Mouse (Mus musculus) thymus, postnatal 36 days (tissue): ENCODE measurements at regions not wholly inside any gene's neighbourhood (a gene's known extent, or its start where the extent isn't known, plus 50 kb on each side); places are given as distances from the start of the nearest gene placed in this dataset.
"Not testable (repeated sequence)": the region's sequence is repeated elsewhere in the genome, so short reads cannot be mapped to it uniquely, and the experiment has no call there.

ENCODE experiments used
- DNase-seq, 2 experiments: peaks; one replicate each; pipeline ENCODE4 v3.0.0; 2022; ENCODE audit warnings: mixed read lengths in 2 of 2

DNA sequence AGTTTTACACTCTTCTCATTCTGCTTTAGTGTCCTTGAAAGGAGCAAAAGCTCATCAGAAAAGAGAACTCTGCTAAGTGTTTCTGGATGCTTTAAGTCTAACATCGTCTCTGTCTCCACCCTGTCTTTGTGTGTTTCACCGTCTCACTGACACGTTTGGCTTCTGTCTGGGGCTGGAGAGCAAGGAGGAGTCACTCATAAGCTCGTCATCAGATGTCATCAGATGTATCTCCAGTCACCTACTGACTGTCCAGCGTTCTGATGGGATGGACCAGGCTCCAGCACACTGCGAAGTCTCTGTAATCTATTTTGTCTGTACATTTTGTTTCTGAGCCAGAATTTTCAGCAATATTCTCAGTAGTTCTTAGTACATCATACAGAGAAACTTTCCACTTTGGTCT is 283.4 kb upstream of the Arglu1 start:
- no peak for DNase-seq

DNA sequence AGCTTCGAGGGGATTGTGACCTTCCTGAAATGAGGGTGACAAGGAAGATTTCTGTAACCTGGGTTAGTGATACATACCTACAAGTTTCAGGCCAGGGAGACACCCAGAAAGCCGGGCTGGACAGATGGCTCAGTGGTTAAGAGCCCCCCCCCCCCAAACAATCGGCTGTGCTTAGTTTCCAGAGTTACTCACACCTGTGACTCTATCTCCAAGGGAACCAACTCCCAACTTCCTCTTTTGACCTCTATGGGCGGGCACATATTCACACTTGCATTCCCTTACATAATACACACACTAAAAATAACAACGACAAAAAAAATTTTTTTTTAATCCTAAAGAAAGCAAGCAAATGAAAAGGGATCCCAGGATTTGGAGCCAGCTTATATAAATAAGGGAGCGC is 283.0 kb upstream of the Arglu1 start:
- DNase-seq, result no peak

DNA sequence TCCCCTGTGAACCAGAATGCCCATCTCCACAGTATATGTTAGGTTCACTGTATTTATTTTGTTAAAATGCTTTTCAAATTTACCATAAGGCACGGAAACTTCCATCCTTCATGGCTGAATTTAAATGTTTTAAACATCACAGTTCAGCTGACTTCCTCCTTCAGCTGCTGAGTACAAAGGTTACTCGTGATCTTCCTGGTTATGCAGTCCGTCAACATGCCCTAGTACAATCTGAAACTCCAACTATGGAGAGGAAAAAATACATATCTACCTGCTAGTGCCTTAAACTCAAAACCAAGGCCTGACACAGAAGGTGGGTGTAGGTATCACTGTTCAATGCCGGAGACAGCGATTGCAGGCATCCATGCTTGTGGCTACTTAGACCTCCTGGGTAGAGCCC is 280.5 kb upstream of the Arglu1 start:
- no peak for DNase-seq

DNA sequence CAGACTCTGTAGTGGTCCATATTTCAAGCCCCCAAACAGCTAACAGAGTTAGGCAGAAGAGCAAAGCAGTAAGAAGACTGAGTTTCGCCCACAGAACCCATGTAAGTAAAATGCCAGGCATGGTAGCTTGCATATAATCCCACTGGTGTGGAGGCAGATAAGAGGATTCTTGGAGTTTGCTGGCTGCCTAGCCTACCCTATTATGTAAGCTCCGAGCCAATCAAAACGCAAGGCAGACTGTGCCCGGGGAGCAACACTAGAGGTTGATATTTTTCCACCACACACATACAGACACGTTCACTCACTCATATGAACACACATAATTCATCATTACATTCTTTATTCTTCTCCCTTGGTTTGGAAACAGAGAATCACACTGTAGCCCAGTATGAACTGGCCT is 280.0 kb upstream of the Arglu1 start:
- DNase-seq, result no peak

DNA sequence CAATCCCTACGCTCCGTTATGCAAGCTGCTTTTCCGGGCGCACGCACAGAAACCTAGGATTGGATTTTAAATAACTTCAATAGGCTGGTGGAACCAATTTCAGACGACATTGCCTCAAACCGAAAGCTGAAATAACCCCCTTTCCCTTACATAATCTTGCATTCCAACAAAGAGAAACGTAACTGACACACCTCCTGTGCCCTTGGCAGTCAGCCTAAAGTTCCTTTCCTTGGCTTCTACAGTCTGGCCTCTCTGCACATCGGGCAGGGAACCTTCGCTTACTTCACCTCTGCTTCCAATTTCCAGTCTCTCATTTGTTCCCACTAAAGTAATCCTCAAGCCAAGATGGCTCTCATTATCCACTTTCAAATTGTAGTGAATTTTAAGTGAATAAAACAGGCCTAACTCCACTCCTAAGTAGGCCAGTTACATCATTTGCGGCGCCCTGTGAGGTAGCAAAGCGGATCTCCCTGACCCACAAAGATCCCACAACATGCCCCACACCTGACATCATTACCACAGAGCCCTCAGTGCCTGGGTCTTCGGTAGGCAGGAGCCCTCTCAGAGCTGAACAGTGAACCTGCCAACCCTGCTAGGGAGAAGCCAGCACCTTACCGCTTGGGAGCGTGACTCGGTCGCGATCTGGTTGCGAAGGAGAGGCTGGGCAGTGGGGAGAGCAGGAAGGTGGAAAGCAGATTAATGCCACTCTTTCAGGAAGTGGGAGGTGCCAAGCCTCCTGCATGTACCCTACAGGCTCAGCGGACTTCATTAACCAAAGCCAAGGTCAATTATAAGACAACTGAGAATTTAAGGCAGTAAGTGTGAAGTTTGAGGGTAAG is 279.0 kb upstream of the Arglu1 start:
- DNase-seq, result peak; percentile 13 to 33

DNA sequence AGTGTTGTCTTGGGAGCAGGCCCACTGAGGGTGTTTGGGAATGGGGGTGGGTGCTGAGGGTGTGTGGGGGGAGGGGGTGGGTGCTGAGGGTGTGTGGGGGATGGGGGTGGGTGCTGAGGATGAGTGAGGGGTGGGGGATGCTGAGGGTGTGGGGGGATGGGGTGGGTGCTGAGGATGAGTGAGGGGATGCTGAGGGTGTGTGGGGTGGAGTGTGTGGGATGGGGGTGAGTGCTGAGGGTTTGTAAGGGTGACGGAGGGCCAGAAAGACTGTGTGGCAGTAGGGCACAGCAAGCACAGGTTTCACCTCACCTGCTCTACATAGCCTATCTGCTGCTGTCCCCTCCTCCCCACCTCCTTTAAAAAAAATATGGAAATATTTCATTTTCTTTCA is 276.3 kb upstream of the Arglu1 start:
- DNase-seq, result no peak

DNA sequence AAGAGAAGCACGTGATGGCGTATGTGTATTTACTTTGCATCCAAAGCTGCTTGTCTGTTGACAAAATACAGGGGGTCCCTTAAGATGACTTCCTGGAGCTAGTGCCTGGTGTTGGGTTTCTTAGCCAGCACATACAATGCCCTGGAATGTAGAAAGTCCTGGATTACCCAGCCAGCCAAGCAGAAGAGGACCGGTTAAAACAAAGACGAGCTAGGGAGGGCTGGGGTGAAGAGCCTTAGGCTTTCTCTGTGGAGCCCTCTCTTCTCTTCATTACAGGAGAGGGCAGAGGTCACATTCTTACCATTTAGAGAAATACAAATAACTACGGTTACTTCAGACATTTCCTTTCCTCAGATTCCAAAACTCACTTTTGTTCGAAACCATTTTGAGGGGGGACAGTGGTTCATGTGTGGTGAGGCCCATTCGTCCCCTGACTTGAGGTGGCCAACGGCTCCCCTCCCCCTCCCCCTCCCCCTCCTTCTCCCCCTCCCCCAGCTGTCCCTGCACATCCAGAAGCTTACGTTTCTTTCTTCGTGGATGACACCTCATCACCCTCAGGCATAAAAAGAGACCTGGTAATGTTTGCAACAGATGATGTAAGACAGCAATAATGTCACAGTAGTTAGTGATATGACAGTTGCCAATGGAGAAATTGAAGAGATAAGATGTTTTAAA is 275.8 kb upstream of the Arglu1 start:
- DNase-seq, result no peak

DNA sequence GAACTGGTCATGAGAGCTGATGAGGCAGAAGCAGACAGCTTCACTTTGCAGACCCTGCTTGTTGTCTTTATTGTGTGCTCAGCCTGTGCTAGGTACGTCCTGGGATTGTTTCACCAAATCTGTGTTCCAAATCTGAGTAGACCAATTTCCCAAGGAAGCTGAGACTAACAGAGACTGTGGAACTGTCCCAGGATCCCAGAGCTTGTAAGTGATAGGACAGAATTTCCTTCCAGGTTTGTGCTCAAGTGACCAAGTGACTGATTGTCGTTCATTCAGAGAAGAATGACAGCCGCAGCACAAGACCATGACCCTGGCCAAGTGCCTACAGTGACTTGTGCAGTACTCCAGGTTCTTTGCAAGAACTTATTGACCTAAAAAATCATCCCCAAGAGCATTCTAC is 269.9 kb upstream of the Arglu1 start:
- no peak for DNase-seq

DNA sequence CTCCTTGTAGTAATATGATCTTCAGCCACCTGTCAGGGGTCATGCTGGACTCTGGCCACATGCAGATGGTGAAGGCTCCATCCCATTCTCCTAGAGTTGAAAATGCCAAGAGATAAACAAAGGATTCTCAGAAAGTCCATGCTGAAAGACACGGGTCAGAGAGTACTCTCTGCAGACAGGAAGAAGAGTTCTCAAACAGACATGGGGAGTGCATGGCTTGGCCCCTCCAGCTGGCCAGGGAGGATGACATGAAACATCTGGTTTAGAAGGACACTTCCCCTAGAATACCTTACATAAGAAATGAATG is 269.4 kb upstream of the Arglu1 start:
- no peak for DNase-seq

DNA sequence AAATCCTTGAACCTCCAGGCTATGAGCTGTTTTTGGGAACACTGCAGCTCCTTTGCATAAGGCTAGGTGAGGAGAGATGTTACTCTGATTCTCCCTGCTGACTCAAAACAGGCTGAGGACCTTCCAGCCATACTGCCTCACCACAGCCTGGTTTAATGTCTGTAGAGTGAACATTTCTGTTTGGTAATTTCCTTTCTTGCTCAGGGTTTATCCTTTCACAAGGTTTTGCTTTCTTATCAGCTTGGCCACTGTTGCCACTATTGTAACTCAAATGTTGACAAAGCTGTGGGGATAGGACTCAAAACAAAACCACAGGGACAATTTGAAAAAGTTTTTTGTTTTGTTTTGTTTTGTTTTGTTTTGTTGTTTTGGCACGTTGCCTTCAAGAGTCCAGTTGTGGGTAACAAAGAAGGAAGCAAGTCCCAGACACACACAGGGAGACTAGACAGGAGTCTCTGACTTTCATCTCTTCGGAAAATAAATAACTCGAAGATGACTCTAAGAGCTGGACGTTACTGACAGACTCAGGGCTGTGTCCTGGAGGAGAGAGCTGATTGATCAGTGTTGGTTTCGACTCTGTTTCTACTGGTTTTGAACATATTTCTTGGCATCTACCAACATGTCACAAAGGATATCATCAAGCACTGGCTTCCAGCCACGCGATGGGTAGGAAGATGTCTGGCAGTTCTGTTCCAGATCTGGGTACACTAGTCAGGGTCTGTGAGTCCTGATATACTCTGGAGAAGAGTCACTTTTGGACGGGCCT is 268.9 kb upstream of the Arglu1 start:
- no peak for DNase-seq

DNA sequence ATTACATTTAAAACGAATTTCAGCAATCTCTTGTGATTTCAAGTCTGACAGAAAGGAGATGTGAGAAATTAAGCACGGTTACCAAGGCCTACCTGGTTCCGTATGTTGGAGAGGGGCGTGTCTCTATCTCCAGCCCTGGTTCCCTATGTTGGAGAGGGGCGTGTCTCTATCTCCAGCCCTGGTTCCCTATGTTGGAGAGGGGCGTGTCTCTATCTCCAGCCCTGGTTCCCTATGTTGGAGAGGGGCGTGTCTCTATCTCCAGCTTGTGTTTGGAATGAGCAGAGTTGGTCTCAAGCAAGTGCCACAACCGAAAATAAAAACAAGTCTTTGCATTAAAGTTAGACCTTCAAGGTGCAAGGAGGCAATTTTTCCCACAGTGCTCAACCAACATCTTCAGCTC is 267.8 kb upstream of the Arglu1 start:
- DNase-seq, result not testable (repeated sequence)

DNA sequence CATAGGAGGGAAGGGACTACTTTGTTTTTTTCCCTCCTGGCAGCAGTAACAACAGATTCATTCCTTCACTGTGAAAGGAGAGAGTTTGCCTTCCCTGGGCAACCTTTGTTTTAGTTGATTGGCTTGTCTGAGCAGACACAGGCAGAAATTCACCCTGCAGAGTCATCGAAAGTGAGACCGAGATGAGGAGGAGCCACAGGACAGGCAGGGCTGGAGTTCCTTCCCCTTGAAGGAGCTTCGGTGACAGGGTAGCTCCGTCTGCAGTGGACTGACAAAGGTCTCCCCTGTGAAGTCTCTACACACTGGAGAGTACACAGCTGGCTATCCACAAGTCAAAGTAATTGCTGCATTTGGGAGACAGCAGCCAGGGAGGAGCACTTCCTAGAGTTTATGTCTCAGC is 261.9 kb upstream of the Arglu1 start:
- no peak for DNase-seq

DNA sequence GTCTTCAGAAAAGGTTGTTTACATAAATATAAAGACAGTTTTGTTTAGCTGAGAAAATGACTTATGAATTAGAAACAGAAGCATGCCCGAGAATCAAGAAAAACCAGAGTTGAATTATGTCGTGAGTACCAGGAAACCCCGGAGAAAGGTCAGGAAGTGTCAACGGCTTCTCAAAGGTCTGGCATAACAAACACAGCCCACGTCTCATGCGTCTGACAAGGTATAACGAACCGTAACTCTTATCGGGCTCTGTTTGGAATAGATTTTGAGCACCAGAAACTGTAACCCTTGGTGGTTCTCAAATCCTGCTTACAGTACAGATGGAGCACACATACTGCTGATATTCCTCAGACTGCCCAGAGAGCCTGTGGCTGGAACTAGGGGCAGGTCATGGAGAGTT is 260.9 kb upstream of the Arglu1 start:
- DNase-seq, result no peak

DNA sequence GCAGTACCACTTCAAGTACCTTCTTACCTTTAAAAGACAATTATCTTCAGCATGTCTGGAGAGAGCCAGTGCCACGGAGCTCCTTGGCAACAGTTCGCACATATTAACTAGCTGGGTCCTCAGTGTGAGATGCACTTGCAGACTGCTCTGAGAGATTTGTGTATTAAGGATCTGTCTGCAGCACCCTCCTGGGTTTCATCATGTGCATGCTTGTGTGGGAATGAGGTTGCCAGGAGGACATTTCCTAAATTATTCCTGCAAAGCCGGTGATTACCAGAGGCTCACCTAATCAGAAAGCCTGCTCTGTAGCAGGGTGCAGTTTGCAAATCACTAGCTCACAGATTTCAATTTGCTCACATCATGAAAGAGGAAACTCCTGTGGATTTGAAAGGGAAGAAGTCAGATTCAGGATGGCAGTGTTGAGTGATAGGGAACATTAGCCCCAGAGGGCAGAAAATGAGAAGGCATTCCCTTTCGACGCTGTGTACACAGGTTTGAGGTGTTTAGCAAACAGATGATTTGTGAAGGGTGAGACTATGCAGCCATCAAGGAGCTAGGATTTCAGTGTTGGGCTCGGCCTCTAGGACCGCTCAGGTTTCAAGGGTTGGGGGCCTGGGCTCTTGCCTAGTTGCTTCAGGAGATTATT is 257.3 kb upstream of the Arglu1 start:
- DNase-seq, result no peak

DNA sequence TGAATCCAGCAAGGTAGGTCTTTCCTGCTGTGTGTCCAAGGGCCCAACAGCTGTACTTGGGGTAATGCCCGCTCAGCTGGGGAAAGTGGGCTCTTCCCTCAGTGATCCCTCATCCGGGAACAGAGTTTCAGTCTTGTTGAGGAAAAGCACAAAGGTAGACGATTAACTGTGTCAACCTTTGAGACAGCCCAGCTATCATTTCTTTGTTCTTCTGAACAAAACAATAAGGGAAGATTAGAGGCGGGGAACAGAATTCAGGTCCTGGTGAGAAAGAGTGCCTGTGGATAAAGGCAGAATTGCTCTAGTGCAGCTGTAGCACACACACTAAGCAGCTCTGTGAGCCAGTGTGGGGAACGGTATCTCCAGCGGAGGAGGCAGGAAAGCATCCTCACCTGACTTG is 252.7 kb upstream of the Arglu1 start:
- DNase-seq, result no peak

DNA sequence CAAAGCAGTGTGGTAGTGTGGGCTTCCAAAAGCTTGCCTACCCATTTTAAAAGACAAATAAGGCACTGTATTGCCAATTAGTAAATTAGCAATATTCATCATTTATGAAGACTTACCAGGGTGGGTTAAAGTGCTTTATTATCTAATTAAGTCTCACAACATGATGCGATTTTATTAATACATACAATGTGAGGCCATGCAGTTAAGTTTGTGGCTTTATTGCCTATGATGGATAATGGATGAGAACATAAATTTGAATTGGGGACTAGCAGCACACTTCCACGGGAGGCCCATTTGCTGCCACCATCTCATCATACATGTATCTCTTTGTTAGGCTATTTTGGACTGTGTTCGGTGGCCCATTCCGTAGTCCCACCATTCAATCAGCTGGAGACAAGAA is 250.6 kb upstream of the Arglu1 start:
- no peak for DNase-seq

DNA sequence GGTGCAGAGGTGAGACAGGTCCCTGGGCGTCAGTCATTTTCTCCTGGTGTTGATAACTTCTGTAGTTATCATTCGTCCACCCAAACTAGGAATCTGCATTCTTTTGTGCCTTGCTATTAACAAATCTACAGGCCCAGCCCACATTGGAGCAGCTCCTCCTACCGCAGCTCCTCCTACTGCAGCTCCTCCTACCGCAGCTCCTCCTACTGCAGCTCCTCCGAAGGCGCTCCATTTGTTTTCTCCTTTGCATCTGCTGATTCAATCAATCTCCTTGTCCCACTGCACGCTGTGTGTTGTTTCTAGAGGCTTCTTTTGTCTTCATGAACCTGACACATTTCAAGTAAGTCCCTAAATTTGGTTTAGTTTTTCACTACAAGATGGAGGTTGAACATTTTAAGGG is 248.2 kb upstream of the Arglu1 start:
- DNase-seq, result no peak

DNA sequence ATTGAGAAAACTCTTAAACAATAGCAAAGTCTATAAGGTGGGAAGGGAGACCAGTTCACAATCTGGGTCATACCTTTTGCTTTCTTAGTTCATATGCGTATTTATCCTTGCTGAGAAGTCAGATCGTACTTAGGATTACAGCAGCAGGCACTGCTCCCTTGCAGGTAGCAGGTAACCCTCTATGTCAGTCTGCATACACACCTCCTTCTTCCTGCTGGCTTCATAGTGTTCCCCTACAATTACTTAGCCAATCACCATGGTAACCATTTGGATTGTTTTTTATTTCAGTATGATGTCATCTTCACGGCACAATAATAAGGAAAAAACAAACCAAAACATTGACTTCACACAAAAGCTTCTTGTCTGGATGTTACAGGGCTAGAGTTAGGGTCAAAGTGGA is 242.1 kb upstream of the Arglu1 start:
- no peak for DNase-seq

DNA sequence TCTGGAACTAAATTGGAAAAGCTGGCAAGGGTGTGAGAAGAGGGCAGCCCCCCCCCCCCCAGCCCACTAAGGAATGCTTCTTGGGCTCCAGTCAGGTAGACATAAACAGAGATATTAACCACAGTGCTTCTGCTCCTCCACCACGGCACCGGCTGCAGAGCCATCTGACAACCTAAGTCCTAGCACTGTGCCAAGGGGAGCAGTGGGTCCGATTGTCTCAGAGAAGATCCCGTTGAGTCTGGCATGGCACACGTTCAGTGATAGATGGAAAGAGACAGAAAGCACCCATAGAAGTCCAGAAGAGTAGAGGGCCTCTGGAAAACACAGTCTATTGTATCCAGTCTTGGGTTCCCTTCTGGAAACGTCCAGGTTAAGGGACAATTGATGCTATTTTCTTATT is 241.4 kb upstream of the Arglu1 start:
- no peak for DNase-seq

DNA sequence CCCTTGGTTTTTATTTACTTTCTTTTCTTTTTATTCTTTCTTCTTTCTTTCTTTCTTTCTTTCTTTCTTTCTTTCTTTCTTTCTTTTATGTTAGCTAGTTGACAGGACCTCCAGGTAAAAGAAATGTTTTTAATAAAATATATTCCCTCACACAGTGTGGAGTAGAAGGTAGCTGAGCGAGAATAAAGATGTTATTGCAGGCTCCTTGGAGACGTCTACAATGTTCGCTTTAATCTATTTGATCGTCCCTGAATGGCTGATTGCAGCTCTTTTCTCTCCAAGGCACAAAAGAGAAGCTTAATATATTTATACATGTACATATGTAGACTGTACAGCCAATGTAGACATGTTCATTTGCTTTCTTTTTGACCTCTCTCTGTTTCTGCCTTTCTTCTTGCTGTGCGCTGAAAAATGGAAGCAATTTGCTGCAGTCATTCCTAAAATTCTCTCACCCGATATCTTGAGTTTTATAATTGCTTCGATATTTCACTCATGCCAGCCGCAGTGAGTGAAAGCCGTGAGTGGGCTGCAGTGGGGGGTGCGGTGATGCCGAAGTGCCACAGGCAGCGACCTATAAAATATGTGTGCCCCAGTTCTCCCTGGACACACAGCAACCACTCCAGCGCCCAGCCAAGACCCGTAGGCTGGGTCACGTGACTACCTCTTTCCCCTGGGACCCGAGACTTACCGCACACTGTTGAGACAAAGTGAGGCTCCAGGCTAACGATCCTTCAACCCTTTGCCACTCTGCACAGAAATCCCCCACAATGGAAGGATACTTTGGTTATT is 237.9 kb upstream of the Arglu1 start:
- DNase-seq, result no peak

DNA sequence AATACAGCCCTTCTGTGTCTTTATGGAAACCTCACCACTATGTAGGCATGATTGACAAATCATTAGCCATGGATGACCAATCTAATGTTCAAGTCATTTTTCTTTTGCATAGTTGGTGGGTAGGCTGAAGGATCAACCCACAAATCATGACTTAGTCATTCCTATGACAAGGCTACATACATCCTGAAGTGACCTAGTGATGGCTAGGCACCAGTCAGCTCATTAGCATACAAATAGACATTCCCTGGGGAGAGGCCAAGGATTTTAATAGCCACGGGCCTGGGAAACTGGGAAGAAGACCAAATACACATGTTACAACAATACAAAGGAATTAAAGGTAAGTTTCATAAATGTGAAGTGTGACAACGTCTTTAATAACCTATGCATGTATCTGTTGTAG is 231.1 kb upstream of the Arglu1 start:
- DNase-seq, result no peak

DNA sequence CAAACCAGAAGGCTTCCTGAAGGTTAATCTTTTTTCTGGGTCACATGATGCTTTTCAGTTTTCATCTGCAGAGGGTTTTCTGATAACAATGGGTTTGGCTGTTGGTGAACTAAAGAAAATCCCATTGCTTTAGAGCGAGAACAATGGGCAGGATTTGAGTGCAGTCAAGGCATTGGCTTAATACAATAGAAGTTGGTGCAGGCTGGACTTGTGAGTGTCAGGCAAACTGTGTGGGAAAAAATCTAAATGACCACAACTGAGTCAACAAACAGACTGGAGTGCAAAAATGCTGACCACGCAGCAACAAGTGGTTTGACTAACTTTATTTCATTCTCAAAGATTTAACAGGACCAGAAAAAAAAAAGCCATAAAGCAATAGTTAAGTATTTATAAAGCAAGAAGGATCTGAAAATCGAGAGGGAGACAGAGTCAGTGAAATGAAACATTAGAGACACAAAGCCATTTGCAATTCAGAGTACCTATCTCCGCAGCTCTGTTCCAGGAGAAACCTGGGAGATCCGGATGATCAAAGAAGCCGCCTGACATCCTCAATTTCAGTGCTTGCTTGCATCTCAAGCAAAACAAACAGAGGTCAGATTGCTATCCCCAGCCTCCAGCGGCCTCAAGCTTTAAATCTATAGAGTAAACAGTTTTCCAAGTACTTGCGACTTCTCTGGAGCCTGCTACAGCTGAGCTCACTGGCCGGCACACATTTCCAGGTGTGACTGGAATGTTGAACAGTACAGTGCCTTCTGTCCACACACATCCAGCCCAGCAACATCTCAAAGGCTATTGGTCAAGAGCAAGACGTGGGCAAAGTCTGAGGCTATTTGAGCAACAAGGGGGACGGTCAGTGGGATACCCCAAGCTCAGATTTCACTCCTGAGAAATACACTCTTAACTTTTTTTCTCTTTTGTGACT is 229.5 kb upstream of the Arglu1 start:
- DNase-seq, result no peak
